Mouse (Mus musculus) heart, adult 2 months (tissue): Measurements from ENCODE around the gene Nrbp1.

ENCODE experiments used
- CTCF ChIP-seq: fragments of 200-600 bp; IDR thresholded peaks from 2 replicates; pipeline ENCODE4 v1.8.1; 2022; ENCODE audit warnings: antibody characterized with exemption, mild to moderate bottlenecking, moderate library complexity
- POLR2A ChIP-seq: fragments of 200-500 bp; IDR thresholded peaks from 2 replicates; pipeline ENCODE4 v1.6.1; 2011; ENCODE audit warnings: mild to moderate bottlenecking, low read depth, low read length, control low read depth; ENCODE audit not compliant: insufficient read depth

- TF ChIP-seq CTCF (no peak), POLR2A (no peak)
These were observed 18.0 kb upstream of the Nrbp1 start for GRCm38 (mm10) chr5:31222696-31223095.
